Mouse (Mus musculus) CD4-positive, CD25-positive, alpha-beta regulatory T cell, adult 2 months (primary cell): ENCODE measurements at regions not wholly inside any gene's neighbourhood (a gene's known extent, or its start where the extent isn't known, plus 50 kb on each side); places are given as distances from the start of the nearest gene placed in this dataset.

Source experiments
- DNase-seq: peaks from one replicate; pipeline ENCODE4 v3.0.0-alpha.2; 2012; ENCODE audit warnings: low read depth, low spot score

GRCm38 (mm10) chr10:125790924-125791323 lies 175.0 kb upstream of the Lrig3 start:
- DNase-seq = no peak

GRCm38 (mm10) chr10:125794504-125794903 lies 171.5 kb upstream of the Lrig3 start:
- DNase-seq = no peak

GRCm38 (mm10) chr10:125795323-125795722 lies 170.6 kb upstream of the Lrig3 start:
- no peak for DNase-seq

GRCm38 (mm10) chr10:125798678-125799077 lies 167.3 kb upstream of the Lrig3 start:
- DNase-seq = no peak

- DNase-seq = no peak
Observed at GRCm38 (mm10) chr10:125800572-125801114, 165.3 kb upstream of the Lrig3 start.

- no peak for DNase-seq
Observed at GRCm38 (mm10) chr10:125801450-125801849, 164.5 kb upstream of the Lrig3 start.

GRCm38 (mm10) chr10:125802923-125803583 lies 162.9 kb upstream of the Lrig3 start:
- DNase-seq = no peak

GRCm38 (mm10) chr10:125809763-125810361 lies 156.1 kb upstream of the Lrig3 start:
- DNase-seq = no peak

- no peak for DNase-seq
Observed at GRCm38 (mm10) chr10:125810590-125810989, 155.4 kb upstream of the Lrig3 start.

- no peak for DNase-seq
Observed at GRCm38 (mm10) chr10:125814191-125814887, 151.6 kb upstream of the Lrig3 start.

- DNase-seq = no peak
Observed at GRCm38 (mm10) chr10:125832134-125832533, 133.8 kb upstream of the Lrig3 start.

- no peak for DNase-seq
Observed at GRCm38 (mm10) chr10:125832764-125833163, 133.2 kb upstream of the Lrig3 start.

GRCm38 (mm10) chr10:125833989-125834388 lies 132.0 kb upstream of the Lrig3 start:
- DNase-seq = no peak

GRCm38 (mm10) chr10:125838982-125839381 lies 127.0 kb upstream of the Lrig3 start:
- no peak for DNase-seq

GRCm38 (mm10) chr10:125839621-125840141 lies 126.3 kb upstream of the Lrig3 start:
- DNase-seq = no peak

- DNase-seq = no peak
Observed at GRCm38 (mm10) chr10:125840388-125840787, 125.6 kb upstream of the Lrig3 start.

GRCm38 (mm10) chr10:125844336-125844865 lies 121.6 kb upstream of the Lrig3 start:
- DNase-seq = no peak

- DNase-seq = no peak
Observed at GRCm38 (mm10) chr10:125845014-125845514, 120.9 kb upstream of the Lrig3 start.

GRCm38 (mm10) chr10:125850370-125850769 lies 115.6 kb upstream of the Lrig3 start:
- DNase-seq = no peak

- no peak for DNase-seq
Observed at GRCm38 (mm10) chr10:125861734-125862133, 104.2 kb upstream of the Lrig3 start.

- no peak for DNase-seq
Observed at GRCm38 (mm10) chr10:125866346-125866745, 99.6 kb upstream of the Lrig3 start.

GRCm38 (mm10) chr10:125884563-125884962 lies 81.4 kb upstream of the Lrig3 start:
- DNase-seq = no peak
